Mouse (Mus musculus): ENCODE data around the gene Zswim8.

DNA sequence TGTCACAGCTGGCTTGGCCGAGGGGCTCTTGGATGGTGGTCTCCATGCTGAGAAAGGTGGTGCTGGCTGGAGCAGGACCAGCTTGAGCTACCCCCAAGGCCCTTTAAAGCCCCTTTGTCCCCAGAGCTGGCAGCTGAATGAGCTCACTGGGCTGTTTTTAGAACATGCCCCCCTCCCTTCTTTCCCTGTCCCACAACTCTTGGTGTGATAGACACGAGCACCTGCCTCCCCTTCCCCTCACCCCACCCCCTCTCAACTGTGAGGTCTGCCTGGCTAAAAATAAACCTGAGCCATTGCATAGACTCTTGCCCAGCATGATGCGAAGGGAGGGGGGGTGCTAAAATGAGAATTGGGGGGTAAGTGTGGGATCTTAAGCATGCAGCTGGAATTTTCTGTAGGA is 42.9 kb upstream of the Zswim8 start:
- TF ChIP-seq CTCF (IDR thresholded peaks at IDR 0.05 in 2 of 3, conservative IDR thresholded peaks at IDR 0.05 in 1 of 3; ENCODE audit: control insufficient read depth in 1 of 3, insufficient read depth in 1 of 3, low read depth in 2 of 3, low read length in 3 of 3, poor library complexity in 1 of 3, severe bottlenecking in 1 of 3) = no peak
- TF ChIP-seq MEF2A (IDR thresholded peaks at IDR 0.05; ENCODE audit: extremely low read depth, insufficient replicate concordance, low read depth, low read length, poor library complexity, severe bottlenecking) = no peak
- no peak for TF ChIP-seq MAZ (IDR thresholded peaks at IDR 0.05; ENCODE audit: low read depth, low read length)
- no peak for TF ChIP-seq POLR2A (IDR thresholded peaks at IDR 0.05; ENCODE audit: control insufficient read depth in 1 of 2, insufficient read depth in 1 of 2, low read depth in 1 of 2, low read length in 2 of 2, poor library complexity in 1 of 2)
- TF ChIP-seq MAFK (IDR thresholded peaks at IDR 0.05; ENCODE audit: borderline replicate concordance, low read depth, low read length) = no peak
- TF ChIP-seq MYC (IDR thresholded peaks at IDR 0.05; ENCODE audit: low read depth, low read length) = no peak
- TF ChIP-seq CHD1 (IDR thresholded peaks at IDR 0.05; ENCODE audit: low read depth, low read length) = no peak

Measured in MEL (cell line).